Mouse (Mus musculus) midbrain, embryonic 12.5 days (tissue): ENCODE data around the gene Plpp4. TPM values are rescaled to one million over a fixed set of nuclear protein-coding genes. Genes with fewer than 3 reads are reported as not detected.

ENCODE experiments used
- ATAC-seq: fragments of 200-750 bp; cut with Nextera tagmentation; 2 replicates; pipeline ENCODE4 v1.8.0; 2017; ENCODE audit warnings: low read depth, moderate TSS enrichment, moderate library complexity; ENCODE audit not compliant: low FRiP score
- H3K27ac ChIP-seq: fragments of 300-500 bp; sonication (generic); replicated peaks from 2 replicates; pipeline ENCODE4 v1.5.1; 2016; ENCODE audit warnings: mild to moderate bottlenecking
- H3K27me3 ChIP-seq: fragments of 300-500 bp; sonication (generic); 2 replicates; pipeline ENCODE4 v1.6.1; 2016; ENCODE audit warnings: mild to moderate bottlenecking
- H3K36me3 ChIP-seq: fragments of 300-500 bp; sonication (generic); 2 replicates; pipeline ENCODE4 v1.6.1; 2016
- H3K4me1 ChIP-seq: fragments of 300-500 bp; sonication (generic); 2 replicates; pipeline ENCODE4 v1.6.1; 2016
- H3K4me2 ChIP-seq: fragments of 300-500 bp; sonication (generic); replicated peaks from 2 replicates; pipeline ENCODE4 v1.6.1; 2016; ENCODE audit warnings: mild to moderate bottlenecking, moderate library complexity
- H3K4me3 ChIP-seq: fragments of 300-500 bp; sonication (generic); 2 replicates; pipeline ENCODE4 v1.5.1; 2016; ENCODE audit warnings: mild to moderate bottlenecking
- H3K9ac ChIP-seq: fragments of 300-500 bp; sonication (generic); replicated peaks from 2 replicates; pipeline ENCODE4 v1.6.1; 2016; ENCODE audit warnings: mild to moderate bottlenecking, moderate library complexity
- H3K9me3 ChIP-seq: fragments of 300-500 bp; sonication (generic); 2 replicates; pipeline ENCODE4 v1.6.1; 2016; ENCODE audit warnings: mild to moderate bottlenecking
- WGBS: fragments of 180-500 bp; shearing (Covaris S2); methylation state at CpG from one replicate; pipeline ENCODE4 v1.1.7; 2016; 5-methylcytosine and 5-hydroxymethylcytosine counted together
- polyA plus RNA-seq: library from polyadenylated mRNA; unstranded; fragments of >200 nt; fragmentation: Nextera tagmentation; extraction: Ambion mirVana; gene quantifications from 2 replicates; pipeline ENCODE4 v1.2.1, GENCODE M21; 2016

Gene Plpp4
- polyA plus RNA-seq = 2.4 and 5.5 TPM in 2 replicates

- Histone ChIP-seq H3K9me3 (no peaks in the 10 kb centered on the region), H3K27me3 (peaks cover 48% of the 10 kb centered on the region), H3K4me1 (peaks cover 24% of the 10 kb centered on the region), H3K27ac (no peak within 1 kb of the TSS), H3K4me2 (peak within 1 kb of the TSS; percentile 94), H3K36me3 (no peaks in the 10 kb centered on the region), H3K9ac (peak within 1 kb of the TSS; percentile 60), H3K4me3 (peak within 1 kb of the TSS; percentile 59)
- WGBS = under 1% methylated on average over 49 of the region's 66 CpGs
- ATAC-seq = peak; percentile 82
Measured at GRCm38 (mm10) chr7:129256621-129257373, at the start of gene Plpp4. Gene Plpp4 (plus strand): TSS chr7:129257031.

DNA sequence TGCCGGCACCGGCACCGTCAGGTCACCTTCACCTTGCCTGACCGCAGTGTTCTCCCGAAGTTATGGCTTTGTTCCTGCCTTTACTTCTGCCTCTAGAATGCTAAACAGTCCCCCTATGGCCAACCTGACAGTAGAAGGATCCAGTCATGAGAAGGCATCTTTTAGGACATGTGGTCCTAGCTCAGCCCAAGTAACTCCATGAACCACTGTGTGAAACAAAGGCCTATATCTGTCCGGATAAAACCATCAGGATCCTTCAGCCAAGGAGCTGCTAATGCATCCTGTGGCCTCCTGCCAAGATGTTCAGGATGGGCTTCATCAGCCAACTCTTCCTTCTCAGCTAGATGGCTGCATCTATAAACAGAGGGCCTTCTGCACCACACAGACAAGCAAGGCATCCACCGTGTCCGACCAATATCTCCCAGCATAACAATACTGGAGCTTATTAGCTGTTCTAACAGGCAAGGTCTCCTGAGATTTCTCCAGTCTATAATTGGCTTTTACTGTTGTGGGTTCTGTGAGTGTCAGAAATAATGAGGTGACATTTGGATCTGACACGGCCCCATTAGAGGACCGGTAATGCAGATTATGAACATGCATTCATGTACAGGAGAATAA is 40.8 kb upstream of the Plpp4 start:
- H3K27me3 ChIP-seq = no peaks in the 10 kb centered on the region
- no peaks in the 10 kb centered on the region for H3K36me3 ChIP-seq
- no peak overlapping the region for H3K4me2 ChIP-seq
- H3K4me1 ChIP-seq = 0 out of 2 replicates have a peak, but pooled peaks cover 4% of the 10 kb centered on the region
- H3K9ac ChIP-seq = no peak overlapping the region
- ATAC-seq = 0 out of 2 replicates have a peak, but pooled peaks have one; percentile 27
- no peak overlapping the region for H3K4me3 ChIP-seq
- 83% methylated on average over 10 of the region's 10 CpGs for WGBS
- H3K9me3 ChIP-seq = no peaks in the 10 kb centered on the region
- H3K27ac ChIP-seq = peak overlapping the region; percentile 60; the same call in 1 of the 2 replicates

GRCm38 (mm10) chr7:129216547-129217195 is 40.2 kb upstream of the Plpp4 start:
- no peaks in the 10 kb centered on the region for H3K36me3 ChIP-seq
- H3K27me3 ChIP-seq = no peaks in the 10 kb centered on the region
- H3K4me3 ChIP-seq = no peak overlapping the region
- H3K27ac ChIP-seq = 0 out of 2 replicates have a peak overlapping the region, but pooled peaks have one; percentile 17
- no peak overlapping the region for H3K4me2 ChIP-seq
- ATAC-seq = no peak
- 78% methylated on average over 10 of the region's 10 CpGs for WGBS
- no peak overlapping the region for H3K9ac ChIP-seq
- no peaks in the 10 kb centered on the region for H3K9me3 ChIP-seq
- H3K4me1 ChIP-seq = 0 out of 2 replicates have a peak, but pooled peaks cover 4% of the 10 kb centered on the region

DNA sequence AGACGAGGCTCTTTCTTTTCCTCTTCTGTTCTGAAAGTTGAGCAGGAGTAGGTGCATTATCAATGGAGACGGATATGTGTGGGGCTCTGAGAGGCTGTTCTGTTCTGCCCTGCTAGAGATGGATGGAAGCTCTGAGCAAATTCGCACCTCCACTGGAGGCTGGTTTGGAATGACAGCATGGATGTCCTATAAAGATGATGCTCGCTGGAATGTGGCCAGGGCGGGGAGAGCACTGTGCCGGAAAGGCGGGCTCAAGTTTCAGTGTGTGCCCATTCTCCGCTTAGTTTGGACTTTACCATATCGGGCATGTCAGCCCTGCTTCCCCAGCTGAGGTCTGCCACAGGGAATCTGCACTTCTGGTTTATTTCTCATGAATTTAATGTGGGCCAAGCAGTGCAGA is 35.9 kb upstream of the Plpp4 start:
- H3K27ac ChIP-seq = no peak overlapping the region
- WGBS = 79% methylated on average over 9 of the region's 9 CpGs
- H3K36me3 ChIP-seq = no peaks in the 10 kb centered on the region
- no peak overlapping the region for H3K4me3 ChIP-seq
- H3K4me1 ChIP-seq = 0 out of 2 replicates have a peak, but pooled peaks cover under 1% of the 10 kb centered on the region
- H3K9me3 ChIP-seq = no peaks in the 10 kb centered on the region
- no peak overlapping the region for H3K4me2 ChIP-seq
- no peak overlapping the region for H3K9ac ChIP-seq
- no peak for ATAC-seq
- H3K27me3 ChIP-seq = no peaks in the 10 kb centered on the region

GRCm38 (mm10) chr7:129221649-129222048 is 35.2 kb upstream of the Plpp4 start:
- Histone ChIP-seq H3K36me3 (no peaks in the 10 kb centered on the region), H3K9ac (no peak overlapping the region)
- WGBS = 93% methylated on average over 3 of the region's 3 CpGs

DNA sequence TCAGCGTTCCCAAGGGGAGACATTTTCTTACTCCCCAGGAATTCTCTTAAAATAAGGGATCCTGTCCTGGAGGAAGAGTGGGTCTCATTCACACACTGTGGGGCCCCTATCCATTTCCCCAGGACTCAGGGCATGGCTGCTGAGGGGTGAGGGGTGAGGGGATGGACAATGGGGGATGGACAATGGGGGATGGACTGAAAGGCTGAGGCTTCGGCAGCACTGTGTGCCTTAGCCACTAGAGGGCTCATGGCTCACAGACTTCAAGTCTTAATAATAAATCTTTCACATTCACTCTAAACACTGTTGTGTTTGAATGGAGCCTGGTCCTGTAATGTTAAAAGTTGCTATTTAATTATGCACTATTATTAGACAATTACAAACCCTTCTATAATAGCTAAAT is 21.4 kb upstream of the Plpp4 start:
- 45% methylated on average over 2 of the region's 2 CpGs for WGBS
- no peak; the same call in 1 of the 2 replicates for ATAC-seq
- Histone ChIP-seq H3K36me3 (no peaks in the 10 kb centered on the region), H3K4me3 (no peak overlapping the region), H3K9me3 (no peaks in the 10 kb centered on the region), H3K9ac (no peak overlapping the region), H3K4me2 (no peak overlapping the region), H3K4me1 (no peaks in the 10 kb centered on the region), H3K27ac (no peak overlapping the region), H3K27me3 (no peaks in the 10 kb centered on the region)

More at GRCm38 (mm10) chr7:129221649-129222048, 35.2 kb upstream of the Plpp4 start:
- no peak overlapping the region for H3K4me2 ChIP-seq
- H3K4me1 ChIP-seq = no peaks in the 10 kb centered on the region
- no peaks in the 10 kb centered on the region for H3K27me3 ChIP-seq
- H3K4me3 ChIP-seq = no peak overlapping the region
- H3K27ac ChIP-seq = no peak overlapping the region
- no peak for ATAC-seq
- H3K9me3 ChIP-seq = no peaks in the 10 kb centered on the region

DNA sequence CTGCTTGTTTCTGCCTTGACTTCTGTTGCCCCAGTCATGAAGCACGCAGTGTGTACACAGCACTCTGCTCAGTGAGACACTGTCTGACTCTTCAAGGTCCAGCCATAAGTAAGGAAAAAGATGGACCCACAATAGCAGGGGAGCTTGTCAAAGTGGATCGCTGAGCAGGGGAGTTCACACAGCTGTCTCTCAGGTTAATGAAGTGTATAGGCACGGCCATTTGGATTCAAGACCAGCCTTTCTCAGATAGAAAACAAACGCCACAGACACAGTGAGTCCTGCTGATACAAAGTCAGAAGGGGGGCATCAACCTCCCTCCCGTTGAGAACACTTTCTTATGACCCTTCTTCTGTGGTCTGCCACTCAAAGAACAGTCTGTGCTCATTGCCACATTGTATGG is 20.8 kb upstream of the Plpp4 start:
- Histone ChIP-seq H3K27ac (no peak overlapping the region), H3K36me3 (no peaks in the 10 kb centered on the region), H3K4me1 (no peaks in the 10 kb centered on the region), H3K4me3 (no peak overlapping the region), H3K9ac (no peak overlapping the region), H3K27me3 (no peaks in the 10 kb centered on the region), H3K9me3 (no peaks in the 10 kb centered on the region), H3K4me2 (no peak overlapping the region)
- 60% methylated on average over 5 of the region's 5 CpGs for WGBS
- ATAC-seq = no peak

- no peaks in the 10 kb centered on the region for H3K4me1 ChIP-seq
- H3K36me3 ChIP-seq = no peaks in the 10 kb centered on the region
- ATAC-seq = no peak
- H3K9ac ChIP-seq = no peak overlapping the region
- H3K4me3 ChIP-seq = no peak overlapping the region
- no peaks in the 10 kb centered on the region for H3K9me3 ChIP-seq
- H3K4me2 ChIP-seq = no peak overlapping the region
- H3K27me3 ChIP-seq = peaks cover 21% of the 10 kb centered on the region
- no peak overlapping the region for H3K27ac ChIP-seq
Measured at GRCm38 (mm10) chr7:129250981-129251380, 5.8 kb upstream of the Plpp4 start.

DNA sequence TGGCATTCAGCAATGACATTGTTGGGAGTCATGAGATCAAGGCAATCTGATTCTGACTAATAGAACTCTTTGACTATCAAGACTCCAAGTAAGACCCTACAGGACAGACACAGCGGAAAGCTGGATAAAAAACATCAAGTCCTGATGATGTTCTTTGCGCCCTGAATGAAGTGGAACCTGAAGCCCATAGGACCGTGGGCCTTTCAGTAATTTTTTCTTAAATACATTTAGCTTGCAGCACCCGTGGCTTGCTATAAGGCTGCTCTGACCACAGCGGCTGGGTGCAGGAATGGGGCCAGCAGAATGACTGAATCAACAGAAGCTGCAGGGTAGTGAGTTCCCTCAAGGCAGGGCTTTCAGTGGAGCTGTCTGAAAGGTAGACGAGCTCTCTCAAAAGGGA is 3.4 kb upstream of the Plpp4 start:
- H3K4me1 ChIP-seq = peaks cover 22% of the 10 kb centered on the region
- no peak overlapping the region for H3K27ac ChIP-seq
- H3K4me3 ChIP-seq = no peak overlapping the region
- no peak overlapping the region for H3K9ac ChIP-seq
- H3K9me3 ChIP-seq = no peaks in the 10 kb centered on the region
- 83% methylated on average over 6 of the region's 6 CpGs for WGBS
- H3K27me3 ChIP-seq = peaks cover 44% of the 10 kb centered on the region
- ATAC-seq = no peak
- no peak overlapping the region for H3K4me2 ChIP-seq
- no peaks in the 10 kb centered on the region for H3K36me3 ChIP-seq

GRCm38 (mm10) chr7:129254126-129254525 is 2.7 kb upstream of the Plpp4 start:
- Histone ChIP-seq H3K27me3 (peaks cover 46% of the 10 kb centered on the region), H3K4me1 (peaks cover 24% of the 10 kb centered on the region), H3K4me2 (no peak overlapping the region), H3K36me3 (no peaks in the 10 kb centered on the region), H3K9me3 (no peaks in the 10 kb centered on the region), H3K4me3 (no peak overlapping the region), H3K9ac (no peak overlapping the region), H3K27ac (no peak overlapping the region)
- ATAC-seq = no peak
- 94% methylated on average over 1 of the region's 1 CpGs for WGBS

DNA sequence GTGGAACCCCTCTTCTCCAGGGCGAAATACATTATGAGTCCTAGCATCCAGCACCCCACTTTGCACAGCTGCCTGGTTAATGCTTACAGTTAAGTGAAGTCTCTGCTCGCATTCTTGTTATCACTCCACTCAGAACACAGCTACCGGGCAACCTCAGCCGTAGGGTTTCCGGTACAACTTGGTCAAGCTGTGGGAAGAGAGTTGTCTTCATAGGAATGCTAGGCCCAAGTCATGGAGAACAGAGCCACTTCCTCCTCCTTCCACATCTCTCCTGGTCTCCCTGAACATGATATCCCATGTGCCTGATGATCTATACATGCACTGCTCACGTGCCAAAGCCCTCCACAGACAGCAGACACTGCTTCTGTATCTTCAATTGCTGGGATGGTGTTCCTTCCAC is 1.4 kb upstream of the Plpp4 start:
- H3K36me3 ChIP-seq = no peaks in the 10 kb centered on the region
- H3K27ac ChIP-seq = no peak overlapping the region
- ATAC-seq = no peak
- H3K4me3 ChIP-seq = no peak overlapping the region
- WGBS = 94% methylated on average over 6 of the region's 6 CpGs
- no peak overlapping the region for H3K4me2 ChIP-seq
- no peak overlapping the region for H3K9ac ChIP-seq
- peaks cover 48% of the 10 kb centered on the region for H3K27me3 ChIP-seq
- H3K4me1 ChIP-seq = peaks cover 24% of the 10 kb centered on the region
- no peaks in the 10 kb centered on the region for H3K9me3 ChIP-seq
